Mouse (Mus musculus): ENCODE measurements around the gene Ldlrad3.

Gene Ldlrad3

DNA sequence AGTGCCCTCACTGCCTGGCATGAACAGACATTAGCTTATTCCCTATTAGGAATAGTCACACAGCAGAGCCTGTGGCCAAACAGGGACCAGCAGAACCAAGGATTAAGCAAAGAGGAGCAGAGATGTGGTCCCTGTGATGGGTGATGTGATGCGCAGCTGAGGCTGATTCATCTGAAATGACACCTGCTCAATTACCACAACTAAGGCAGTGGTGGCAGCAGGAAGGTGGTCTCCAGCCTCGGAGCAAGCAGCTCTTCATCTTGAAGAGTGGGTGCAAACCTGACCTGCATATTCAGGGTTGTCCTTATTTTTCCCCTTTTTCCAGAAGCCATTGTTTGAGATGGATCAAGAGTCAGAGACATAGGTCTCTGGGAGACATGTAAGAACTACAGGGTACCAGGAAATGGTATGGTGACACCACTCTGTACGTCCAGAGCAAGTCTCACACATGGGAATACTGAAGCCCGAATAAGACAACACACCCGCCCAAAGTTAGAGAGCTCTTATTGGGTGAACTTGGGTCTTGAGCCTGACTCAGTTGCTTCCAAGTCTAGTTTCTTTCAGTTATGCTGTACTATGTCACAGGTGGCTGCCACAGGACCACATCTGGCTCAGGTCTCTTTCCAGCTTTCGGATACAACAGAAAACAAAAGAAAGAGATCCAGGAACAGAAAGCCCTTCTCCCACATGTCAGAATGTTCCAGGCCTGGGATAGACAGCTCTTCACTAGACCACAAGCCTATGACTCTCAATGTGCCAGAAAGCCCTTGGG, 112.7 kb downstream of the Ldlrad3 start:
- no peak for DNase-seq (ENCODE audit: low read depth, low spot score)

DNA sequence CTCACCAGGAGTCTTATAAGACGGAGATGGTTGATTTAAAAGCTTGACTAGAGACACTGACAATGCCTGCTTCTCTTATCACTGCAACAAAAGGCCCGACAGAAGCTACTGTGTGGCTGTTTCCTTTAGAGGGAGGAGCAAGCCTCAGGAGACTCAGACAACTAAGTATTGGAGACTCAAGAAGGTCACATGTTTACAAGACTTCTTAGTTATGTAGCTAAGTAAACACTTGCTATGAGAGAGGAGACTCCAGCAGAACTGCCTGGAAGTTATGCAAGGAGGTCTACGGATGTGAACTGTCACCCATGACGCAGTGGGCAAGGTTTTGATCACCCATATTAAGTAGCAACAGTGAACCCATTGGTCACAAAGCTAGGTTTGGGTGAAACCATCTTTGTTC, 113.3 kb downstream of the Ldlrad3 start:
- DNase-seq (ENCODE audit: low read depth, low spot score): no peak

DNA sequence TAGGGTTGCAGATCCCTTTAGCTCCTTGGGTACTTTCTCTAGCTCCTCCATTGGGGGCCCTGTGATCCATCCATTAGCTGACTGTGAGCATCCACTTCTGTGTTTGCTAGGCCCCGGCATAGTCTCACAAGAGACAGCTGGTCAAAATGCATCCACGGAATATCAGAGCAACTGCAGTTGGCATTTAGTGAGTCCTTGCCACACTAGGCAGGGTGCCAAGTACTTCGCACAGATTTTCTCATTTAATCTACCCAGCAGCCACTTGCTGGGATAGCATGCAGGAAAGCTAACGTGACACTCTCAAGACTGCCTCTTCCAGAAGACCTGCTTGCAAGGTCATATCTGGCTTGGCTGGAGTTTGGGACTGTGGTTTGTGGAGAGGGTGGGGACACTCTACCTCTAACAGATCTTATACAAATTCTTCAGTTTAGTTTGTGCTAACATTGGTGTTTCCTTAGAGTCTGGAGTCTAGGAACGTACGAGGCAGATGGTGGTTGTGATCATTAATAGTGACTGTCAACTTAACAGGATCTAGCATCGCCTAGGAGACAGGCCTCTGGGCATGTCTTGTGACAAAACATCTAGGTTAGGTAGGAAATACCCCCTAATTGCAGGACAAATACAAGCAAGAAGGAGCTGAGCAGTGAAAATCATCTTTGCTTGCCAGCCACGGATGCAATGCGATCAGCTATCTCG, 115.0 kb downstream of the Ldlrad3 start:
- DNase-seq (ENCODE audit: low read depth, low spot score): no peak

DNA sequence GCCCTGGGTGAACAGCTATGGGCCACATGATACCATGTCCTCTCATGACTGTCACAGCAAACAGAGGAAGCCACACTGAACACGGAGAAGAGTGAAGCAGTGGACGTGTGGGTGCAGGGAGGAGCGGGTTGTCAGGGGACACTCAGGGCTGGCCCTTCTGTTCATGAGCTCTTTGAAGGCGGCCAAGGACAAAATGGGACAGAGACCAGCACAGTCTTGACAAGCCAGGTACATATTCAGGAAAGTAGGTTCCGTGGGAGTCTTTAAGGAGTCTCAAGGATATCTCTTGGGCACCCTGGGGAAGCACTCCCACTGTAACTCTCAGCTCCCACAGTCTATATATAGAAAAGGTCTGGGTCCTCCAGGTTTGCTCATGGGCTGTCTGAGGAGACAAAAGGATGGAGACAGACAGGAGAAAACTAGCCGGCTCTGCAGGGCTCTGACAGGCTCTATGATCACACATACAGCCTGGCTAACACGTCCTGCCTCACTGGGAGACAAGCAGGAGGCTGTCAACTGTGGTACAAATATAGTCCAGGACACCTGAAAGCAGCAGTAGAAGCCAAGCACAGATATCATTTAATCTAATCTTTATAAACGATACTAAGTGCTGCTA, 121.3 kb downstream of the Ldlrad3 start:
- DNase-seq (ENCODE audit: low read depth, low spot score): no peak

DNA sequence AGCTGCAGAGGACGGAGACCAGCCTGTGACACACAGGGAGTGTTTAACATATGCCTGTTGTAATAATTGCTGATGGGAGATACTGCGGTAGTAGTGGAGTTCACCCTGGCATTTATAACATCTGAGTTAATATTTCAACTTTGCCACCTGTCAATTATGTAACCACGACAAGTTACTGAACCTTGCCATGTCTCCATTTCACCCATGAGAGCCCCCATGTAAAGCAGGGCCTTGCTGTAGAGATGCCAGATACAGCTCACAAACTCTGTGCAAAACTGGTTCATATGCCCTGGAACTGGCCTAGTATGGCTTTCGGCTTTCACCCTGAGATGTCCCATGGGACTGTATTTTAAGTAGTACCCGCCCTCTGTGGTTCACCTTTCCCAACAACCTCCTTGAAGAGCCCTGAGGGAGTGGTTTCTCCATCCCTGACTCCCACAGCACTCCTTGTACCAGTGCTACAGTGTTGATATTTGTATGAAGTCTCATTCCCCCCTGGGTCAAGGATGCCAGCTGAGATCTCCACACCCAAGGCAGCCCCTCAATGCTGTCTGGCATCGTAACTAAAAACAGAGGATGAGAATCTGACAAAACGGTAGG, 122.2 kb downstream of the Ldlrad3 start:
- DNase-seq (ENCODE audit: low read depth, low spot score): no peak

DNA sequence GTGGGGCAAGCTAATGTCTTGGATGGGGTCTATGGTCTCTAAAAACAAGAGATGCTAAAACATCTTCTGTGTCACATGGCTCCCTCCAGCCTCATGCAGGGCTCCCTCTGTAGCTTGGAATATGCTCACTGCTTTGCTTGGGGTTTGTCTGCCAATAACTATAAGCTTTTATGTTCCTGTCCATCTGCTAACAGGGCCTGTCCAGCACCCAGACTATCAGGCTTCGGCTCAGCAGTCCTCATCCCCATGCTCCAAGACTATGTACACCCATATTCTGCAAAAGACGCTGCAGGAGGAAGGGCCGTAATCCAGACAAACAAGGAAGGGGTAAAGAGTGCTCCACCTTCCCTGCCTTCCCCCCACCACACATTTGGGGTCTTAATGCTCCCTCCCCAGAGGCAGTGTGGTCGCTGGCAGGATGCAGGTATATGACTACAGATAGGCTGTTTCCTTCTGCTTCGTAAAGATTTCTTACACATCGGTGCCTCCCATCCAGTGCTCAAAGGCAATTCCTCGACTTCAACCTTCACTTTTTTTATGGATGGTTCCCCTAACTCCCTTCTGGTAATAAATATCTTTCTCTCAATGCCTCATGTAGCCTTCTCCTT, 123.2 kb downstream of the Ldlrad3 start:
- DNase-seq (ENCODE audit: low read depth, low spot score): no peak

DNA sequence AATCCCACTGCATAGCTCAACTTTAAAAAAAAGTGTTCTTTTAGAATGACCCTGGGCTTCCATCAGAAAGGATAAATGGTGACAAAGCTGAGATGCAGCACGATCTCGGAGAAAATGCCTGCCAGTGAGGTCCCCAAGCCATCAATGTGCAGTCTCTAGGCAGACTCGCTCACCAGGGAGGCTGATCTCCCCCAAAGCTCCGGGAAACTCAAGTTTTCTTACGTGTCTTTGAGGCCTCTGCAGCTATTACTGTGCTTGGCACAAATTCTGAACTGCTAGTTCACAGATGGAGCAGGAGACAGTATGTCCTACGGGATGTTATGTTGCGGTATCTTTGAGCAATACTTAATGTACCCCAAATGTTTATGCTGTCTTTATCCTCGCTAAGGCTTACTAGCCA, 124.3 kb downstream of the Ldlrad3 start:
- no peak for DNase-seq (ENCODE audit: low read depth, low spot score)

DNA sequence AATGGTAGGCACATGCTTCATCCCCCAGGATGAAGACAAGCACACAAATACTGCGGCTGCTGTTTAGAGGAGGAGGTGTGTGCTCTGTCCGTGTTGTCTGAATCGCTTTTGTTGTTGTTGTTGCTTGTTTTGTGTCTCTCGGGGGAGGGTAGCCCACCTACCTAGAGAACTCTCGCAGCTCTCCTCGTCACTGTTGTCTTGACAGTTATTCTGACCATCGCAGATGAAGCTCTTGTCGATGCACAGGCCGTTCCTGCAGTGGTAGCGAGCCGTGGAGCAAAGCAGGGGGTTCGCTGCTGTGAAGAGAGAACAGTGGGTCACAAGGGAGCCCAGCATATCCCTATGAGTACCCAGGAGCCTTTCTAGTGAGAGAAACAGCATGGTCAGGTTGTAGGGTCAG, 128.4 kb downstream of the Ldlrad3 start:
- no peak for DNase-seq (ENCODE audit: low read depth, low spot score)

DNA sequence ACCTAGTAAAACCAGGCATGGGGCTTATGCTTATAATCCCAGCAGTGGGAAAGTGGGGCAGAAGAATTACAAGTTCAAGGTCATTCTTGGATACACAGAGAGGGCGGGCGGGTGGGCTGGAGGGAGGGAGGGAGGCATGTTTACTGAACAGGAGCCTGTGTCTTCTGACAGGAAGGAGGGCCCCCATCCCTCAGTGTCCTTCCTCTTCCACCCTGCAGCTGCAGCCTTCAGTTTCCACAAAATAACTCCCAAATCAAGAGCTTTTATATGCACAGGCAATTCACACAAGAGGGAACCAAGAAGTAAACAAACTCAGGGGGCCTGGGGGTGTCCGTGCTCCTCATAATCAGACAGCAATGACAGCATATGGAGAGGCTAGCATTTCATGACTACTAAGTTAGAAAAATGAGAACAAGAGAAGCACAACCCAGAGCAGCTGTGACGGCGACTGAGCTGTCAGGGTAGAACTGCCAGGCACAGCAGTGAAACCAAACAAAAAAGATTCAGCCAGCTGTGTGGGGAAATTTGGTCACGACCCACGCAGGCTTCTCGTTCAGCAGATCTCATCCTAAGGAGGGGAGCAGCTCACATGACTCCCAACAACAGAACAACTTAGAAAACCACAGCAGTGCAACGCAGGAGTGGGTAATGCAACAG, 129.0 kb downstream of the Ldlrad3 start:
- DNase-seq (ENCODE audit: low read depth, low spot score): no peak

DNA sequence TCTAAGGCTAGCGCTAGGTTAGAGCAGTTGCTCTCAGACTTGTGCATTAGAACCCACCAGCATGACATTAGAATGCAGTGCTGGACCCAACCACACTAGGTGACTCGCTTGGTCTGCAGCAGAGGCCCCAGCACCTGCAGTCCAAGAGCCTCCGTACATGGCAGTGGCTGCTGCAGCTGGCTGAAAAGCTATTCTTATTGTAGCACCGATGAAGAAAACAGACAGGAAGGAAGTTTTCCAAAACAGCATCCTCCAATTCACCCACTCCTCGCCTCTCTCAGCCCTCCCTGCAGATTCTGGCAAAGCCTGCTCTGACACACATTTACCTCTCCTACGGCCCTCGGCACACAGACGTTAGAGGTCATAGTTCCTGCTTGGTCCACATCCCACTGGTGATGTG, 130.0 kb downstream of the Ldlrad3 start:
- no peak for DNase-seq (ENCODE audit: low read depth, low spot score)

DNA sequence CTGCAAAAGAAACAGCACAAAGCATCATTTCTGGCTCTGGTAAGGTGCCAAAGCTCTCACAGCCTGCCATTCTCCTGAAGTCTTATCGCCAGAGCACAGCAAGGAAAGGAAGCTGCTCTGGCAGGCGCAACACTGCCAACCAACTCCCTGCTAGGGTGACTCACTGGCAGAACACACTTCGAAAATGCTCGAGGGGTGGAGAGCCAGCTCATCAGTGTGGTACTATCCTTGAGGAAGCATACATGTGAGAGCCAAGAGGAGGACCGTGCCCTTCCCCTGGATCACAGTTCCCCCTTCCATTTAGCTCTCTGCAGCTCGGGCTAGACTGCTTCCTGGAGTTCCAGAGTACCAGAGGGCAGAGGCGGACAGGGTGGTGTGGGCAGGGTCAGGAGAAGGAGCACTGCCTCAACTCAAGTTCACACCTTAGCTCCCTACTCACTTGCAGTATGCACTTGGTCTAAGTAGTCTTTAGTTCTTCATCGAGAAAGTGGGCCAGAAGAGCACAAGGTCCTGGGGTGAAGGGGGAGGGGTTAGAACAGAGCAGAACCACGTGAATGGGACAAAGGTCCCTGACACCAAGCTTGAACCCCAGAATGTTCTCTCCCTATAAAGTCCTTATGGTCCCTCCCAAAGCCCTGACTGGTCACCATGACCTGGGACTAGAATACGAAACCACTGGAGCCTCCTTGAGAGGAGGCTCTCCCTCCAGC, 133.1 kb downstream of the Ldlrad3 start:
- no peak for DNase-seq (ENCODE audit: low read depth, low spot score)

DNA sequence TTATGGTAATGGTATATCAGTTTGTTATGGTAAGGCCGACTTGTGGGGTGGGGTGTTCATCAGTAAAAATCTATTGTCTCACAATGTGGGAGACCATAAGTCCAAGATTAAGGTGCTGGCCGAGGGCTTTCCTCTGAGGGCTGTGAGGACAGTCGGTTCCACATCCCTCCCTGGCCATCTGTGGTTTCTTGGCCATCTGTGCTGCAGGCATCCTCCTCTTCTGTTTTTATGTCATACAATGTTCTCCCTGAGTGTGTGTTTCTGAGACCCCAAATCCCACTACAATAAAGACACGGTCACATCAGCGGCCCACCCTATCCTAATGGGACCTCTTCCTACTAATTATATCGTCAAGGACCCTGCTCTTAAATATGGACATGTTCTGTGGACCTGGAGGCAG, 133.8 kb downstream of the Ldlrad3 start:
- no peak for DNase-seq (ENCODE audit: low read depth, low spot score)

DNA sequence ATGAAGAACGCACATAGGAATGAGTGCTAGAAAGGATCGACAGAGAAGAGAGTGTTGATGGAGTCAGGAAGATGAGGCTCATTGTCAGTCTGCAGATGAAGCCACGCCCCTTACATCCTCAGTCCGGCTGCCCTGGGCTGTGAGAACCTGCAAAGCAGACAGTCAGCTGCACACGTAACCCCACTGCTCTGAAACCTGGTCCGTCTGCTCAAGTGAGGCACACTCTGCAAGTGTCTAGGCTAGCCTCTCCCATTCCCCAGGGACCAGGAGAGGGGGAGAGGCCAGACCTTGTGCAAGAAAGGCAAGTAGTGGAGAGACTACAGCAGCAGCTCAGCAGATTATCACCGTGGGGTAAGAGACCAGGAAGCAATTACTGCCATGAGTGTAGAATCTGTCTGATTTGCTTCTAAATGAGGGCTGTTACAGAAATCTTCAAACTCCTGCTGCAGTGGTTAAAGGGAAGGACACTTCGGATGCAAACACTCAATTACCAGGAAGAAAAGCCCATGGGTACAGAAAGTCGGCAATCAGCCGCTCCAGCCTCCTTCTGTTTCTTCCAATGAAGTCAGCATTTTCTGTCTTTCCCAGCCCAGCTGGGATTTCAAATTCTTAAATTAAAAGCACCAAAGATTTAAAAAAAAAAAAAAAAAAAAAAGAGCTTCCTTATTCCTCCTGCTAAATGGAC, 136.2 kb downstream of the Ldlrad3 start:
- no peak for DNase-seq (ENCODE audit: low read depth, low spot score)

DNA sequence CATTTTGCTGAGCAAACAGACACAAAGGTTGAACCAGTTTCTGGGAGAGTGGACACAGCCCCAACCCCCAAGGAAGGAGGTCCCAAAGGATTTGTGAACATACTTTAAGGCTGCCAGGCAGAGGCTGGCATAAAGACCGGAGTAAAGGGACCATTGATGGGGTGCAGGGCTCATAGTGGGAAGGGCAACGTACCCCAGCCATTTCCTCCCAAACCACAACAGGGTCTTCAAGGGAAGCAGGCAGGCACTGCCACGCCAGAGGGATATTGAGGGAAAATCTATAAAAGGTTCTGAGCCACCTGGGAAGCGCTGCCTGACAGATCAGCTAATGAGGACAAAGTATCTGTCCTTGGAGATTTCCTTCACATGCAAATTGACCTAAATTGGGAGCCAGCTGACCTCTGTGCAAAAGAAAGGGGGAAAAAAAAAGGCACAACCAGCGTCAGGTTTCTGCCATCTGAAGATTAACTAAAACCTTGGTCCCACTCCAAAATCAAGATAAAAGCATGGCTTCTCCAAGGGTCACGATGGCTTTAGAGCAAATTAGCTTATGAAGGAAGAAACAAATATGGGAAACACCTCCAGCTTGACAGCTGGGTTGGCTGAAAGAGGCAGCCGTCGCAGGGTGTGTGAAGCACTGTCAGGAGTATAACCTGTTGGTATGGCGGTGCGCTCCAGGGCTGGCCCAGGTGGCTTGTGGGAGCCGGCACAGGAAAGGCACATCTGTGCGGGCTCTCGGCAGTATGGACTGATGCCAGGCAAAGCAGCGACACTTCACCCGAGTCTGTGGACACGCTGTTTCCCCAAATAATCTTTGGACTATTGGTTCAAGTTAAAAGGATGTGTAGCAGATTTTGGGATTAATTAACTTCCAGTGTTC, 137.6 kb downstream of the Ldlrad3 start:
- no peak for DNase-seq (ENCODE audit: low read depth, low spot score)

DNA sequence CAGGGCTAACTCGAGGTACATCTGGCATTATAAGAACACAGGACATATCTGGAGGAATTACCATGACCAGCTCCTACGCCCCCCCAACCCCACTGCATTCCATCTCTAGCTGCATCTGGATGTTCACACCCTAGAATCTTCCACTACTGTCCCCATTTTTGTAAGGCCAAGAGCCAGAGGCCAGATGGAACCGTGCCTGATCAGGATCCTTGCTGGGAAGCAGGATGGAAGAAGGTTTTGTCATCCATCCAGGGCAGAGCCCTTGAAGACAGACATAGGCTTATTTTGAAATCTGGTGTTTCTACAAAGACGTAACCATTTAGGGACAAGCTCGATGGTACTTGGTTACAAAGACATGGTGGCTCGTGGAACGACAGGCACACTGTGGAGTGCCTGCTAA, 139.7 kb downstream of the Ldlrad3 start:
- no peak for DNase-seq (ENCODE audit: low read depth, low spot score)

DNA sequence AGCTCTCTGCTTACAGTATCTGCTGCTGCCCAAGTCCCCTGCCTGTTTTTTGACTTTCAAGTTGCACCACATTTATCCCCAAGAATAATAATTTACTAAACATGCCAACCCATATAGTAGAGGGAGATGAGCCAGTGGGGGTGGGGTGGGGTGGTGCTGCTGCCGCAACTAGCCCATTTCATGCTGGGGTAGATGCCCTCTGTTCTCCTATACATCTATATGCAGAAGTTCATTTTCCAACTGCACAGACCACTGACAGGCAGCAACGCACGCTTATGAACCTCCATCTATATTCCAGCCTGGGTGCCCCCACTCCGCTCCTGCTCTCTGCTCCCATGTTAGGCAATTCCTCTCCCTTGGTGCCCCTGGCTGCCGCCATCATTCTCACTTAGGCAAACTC, 145.7 kb downstream of the Ldlrad3 start:
- no peak for DNase-seq (ENCODE audit: low read depth, low spot score)

DNA sequence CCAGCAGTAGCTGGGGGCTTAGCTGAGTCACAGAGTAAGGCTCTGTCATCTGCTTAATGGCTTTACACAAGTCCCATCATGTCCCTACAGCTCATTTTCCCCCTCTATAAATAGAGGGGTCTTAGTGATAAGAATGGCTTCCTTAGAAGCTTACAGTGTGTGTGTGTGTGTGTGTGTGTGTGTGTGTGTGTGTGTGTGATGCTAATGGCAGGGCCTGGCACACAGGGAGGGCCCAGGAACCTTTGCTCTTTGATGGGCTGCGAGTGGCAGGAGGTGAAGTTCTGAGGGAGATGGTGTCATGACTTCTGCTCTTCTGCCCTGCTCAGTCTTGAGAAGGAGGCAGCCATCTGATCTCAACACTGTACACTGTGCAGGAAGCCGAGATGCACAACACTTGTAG, 146.2 kb downstream of the Ldlrad3 start:
- no peak for DNase-seq (ENCODE audit: low read depth, low spot score)

DNA sequence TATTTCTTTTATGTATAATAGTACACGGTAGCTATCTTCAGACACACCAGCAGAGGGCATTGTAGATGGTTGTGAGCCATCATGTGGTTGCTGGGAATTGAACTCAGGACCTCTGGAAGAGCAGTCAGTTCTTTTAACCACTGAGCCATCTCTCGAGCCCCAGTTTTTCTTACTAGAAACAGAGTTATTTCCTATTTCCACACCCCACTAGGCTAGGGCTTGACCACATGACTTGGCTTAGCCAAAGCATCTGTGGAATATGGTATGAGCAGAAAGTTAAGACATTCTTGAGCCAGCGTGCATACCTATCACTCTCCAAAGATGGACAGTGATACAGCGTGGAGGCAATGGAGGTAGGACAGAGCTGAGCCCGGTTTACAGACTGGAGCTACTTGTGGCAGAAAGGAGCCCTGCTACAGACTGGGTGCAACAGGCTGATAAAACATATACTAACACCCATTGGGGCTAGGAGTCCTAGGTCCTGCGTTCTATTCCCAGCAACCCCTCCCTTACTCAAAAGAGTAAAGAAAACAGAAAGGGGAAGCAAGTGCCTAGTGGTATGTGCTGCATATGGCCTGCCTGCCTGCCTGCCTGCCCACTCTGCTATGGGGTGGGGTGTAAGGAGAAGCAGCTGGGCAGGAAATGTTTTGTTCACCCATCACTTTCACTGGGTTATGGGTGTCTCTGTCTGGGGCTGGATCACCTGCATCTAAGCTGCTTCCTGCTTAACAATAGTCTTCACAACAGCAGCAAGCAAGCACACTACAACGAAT, 147.1 kb downstream of the Ldlrad3 start:
- DNase-seq (ENCODE audit: low read depth, low spot score): no peak
